Mouse (Mus musculus) lung, postnatal 0 days (tissue): Measurements from ENCODE around the gene Acadvl.

ENCODE experiments used
- CTCF ChIP-seq: IDR thresholded peaks from 2 replicates; pipeline ENCODE4 v1.5.1; 2016; ENCODE audit warnings: antibody characterized with exemption, mild to moderate bottlenecking
- EP300 ChIP-seq: IDR thresholded peaks from 2 replicates; pipeline ENCODE4 v1.6.1; 2016; ENCODE audit warnings: antibody characterized with exemption, mild to moderate bottlenecking, control low read depth

DNA sequence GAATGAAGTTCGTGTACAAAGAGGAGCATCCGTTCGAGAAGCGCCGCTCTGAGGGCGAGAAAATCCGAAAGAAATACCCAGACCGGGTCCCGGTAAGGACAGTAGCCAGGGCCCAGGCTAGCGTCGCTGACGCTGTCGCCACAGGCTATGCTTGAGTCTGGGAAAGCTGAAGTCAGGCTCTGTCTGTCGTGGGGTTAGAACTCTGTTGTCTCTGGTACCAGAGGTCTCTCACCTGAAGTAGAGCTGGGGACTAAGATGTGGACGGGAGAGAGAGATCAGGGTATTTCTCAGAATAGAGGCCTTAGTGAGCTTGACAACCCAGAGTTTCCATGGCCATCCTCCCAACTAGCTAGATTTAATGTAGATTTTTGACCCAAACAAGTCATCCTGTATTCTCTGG, 23.5 kb downstream of the Acadvl start:
- TF ChIP-seq CTCF = no peak
- TF ChIP-seq EP300 = no peak
